Mouse (Mus musculus): ENCODE measurements around the gene Slc5a11. TPM values are rescaled to one million over a fixed set of nuclear protein-coding genes. Genes with fewer than 3 reads are reported as not detected.

Gene Slc5a11
- polyA plus RNA-seq, 2 experiments: 0.17 to 0.25 TPM

DNA sequence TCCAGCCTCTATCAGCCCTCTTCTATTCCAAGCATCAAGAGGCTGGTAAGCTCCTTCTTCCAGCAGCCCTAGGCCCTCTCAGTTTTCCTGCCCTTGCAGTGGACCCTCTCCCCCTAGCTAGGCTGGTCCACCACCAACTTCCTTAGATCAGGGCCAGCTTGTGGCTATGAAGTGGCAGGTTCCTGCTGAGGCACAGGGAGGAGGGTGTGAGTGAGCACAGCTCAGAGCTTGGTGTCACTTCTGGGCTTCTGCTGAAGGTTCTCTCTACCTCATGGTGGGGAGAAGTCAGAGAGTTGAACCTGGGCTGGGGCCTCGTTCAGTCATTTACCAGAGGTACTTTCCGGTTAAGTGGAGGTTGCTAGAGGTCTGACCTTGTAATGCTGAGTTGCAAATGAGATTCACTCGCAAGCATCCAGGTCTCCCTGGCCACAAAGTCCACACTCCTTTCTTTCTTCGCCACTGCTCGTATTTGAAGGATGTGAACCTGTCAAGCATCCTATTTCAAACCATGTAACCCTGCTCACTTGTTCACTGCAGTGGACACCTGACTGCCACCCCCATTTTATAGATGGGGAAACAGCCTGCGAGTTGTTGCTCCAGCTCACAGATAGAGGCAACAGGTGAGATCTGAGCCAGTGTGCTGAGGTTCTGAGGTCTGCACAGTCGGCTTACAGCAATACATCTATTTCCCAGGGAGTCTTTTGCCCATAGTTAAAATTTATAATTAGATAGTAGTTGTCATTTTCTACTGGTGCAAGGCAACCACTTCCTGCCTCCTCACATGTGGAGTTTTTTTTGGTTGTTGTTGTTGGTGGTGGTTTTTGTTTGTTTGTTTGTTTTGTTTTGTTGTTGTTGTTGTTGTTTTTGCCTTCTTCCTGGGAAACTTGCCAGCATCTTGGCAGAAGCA, 3.1 kb downstream of the Slc5a11 start:
- no peak for DNase-seq (ENCODE audit: low read depth in 3 of 3, low spot score in 3 of 3)
- ATAC-seq (ENCODE audit: insufficient read depth): no peak
- Histone ChIP-seq H3K4me1 (replicated peaks; ENCODE audit: control insufficient read depth in 2 of 2, insufficient read depth in 2 of 2, low read length in 1 of 2) (no peaks in the 10 kb centered on the region), H3K9ac (replicated peaks) (no peak overlapping the region), H3K27ac (no peak overlapping the region), H3K4me3 (ENCODE audit: insufficient read depth in 1 of 2, low read depth in 2 of 2, low read length in 2 of 2) (no peak overlapping the region), H3K27me3 (ENCODE audit: control insufficient read depth, insufficient read depth, low read length) (no peaks in the 10 kb centered on the region), H3K36me3 (replicated peaks; ENCODE audit: control insufficient read depth, insufficient read depth, low read depth) (no peaks in the 10 kb centered on the region), H3K4me2 (ENCODE audit: low read depth) (no peak overlapping the region), H3K9me3 (ENCODE audit: control insufficient read depth, low read length) (no peaks in the 10 kb centered on the region)
- 47% methylated on average over 7 of the region's 7 CpGs for WGBS (ENCODE audit: insufficient replicate concordance)
- no peak for TF ChIP-seq EP300 (IDR thresholded peaks at IDR 0.05; ENCODE audit: low read depth)
- TF ChIP-seq CTCF (IDR thresholded peaks at IDR 0.05; ENCODE audit: low read depth): no peak

- H3K27me3 ChIP-seq (ENCODE audit: control insufficient read depth, insufficient read depth, low read length): no peaks in the 10 kb centered on the region
- no peak overlapping the region for H3K4me3 ChIP-seq (ENCODE audit: insufficient read depth in 1 of 2, low read depth in 2 of 2, low read length in 2 of 2)
- H3K27ac ChIP-seq: no peak overlapping the region
- H3K4me1 ChIP-seq (replicated peaks; ENCODE audit: control insufficient read depth in 2 of 2, insufficient read depth in 2 of 2, low read length in 1 of 2): no peaks in the 10 kb centered on the region
- no peak for ATAC-seq (ENCODE audit: insufficient read depth)
- no peak for DNase-seq (ENCODE audit: low read depth in 3 of 3, low spot score in 3 of 3)
- H3K9ac ChIP-seq (replicated peaks): no peak overlapping the region
- no peaks in the 10 kb centered on the region for H3K36me3 ChIP-seq (replicated peaks; ENCODE audit: control insufficient read depth, insufficient read depth, low read depth)
- TF ChIP-seq EP300 (IDR thresholded peaks at IDR 0.05; ENCODE audit: low read depth) (no peak), CTCF (IDR thresholded peaks at IDR 0.05; ENCODE audit: low read depth) (no peak)
- WGBS (ENCODE audit: insufficient replicate concordance): 35% methylated on average over 6 of the region's 6 CpGs
- no peak overlapping the region for H3K4me2 ChIP-seq (ENCODE audit: low read depth)
- H3K9me3 ChIP-seq (ENCODE audit: control insufficient read depth, low read length): no peaks in the 10 kb centered on the region
Observed at GRCm38 (mm10) chr7:123218620-123219019, 4.0 kb downstream of the Slc5a11 start.

- no peaks in the 10 kb centered on the region for H3K9me3 ChIP-seq (ENCODE audit: control insufficient read depth, low read length)
- H3K4me2 ChIP-seq (ENCODE audit: low read depth): no peak overlapping the region
- ATAC-seq (ENCODE audit: insufficient read depth): no peak
- no peaks in the 10 kb centered on the region for H3K27me3 ChIP-seq (ENCODE audit: control insufficient read depth, insufficient read depth, low read length)
- TF ChIP-seq CTCF (IDR thresholded peaks at IDR 0.05; ENCODE audit: low read depth): no peak
- TF ChIP-seq EP300 (IDR thresholded peaks at IDR 0.05; ENCODE audit: low read depth): no peak
- H3K27ac ChIP-seq: no peak overlapping the region
- no peaks in the 10 kb centered on the region for H3K4me1 ChIP-seq (replicated peaks; ENCODE audit: control insufficient read depth in 2 of 2, insufficient read depth in 2 of 2, low read length in 1 of 2)
- 62% methylated on average over 13 of the region's 13 CpGs for WGBS (ENCODE audit: insufficient replicate concordance)
- no peak overlapping the region for H3K4me3 ChIP-seq (ENCODE audit: insufficient read depth in 1 of 2, low read depth in 2 of 2, low read length in 2 of 2)
- H3K9ac ChIP-seq (replicated peaks): no peak overlapping the region
- DNase-seq (ENCODE audit: low read depth in 3 of 3, low spot score in 3 of 3): no peak
- H3K36me3 ChIP-seq (replicated peaks; ENCODE audit: control insufficient read depth, insufficient read depth, low read depth): no peaks in the 10 kb centered on the region
Observed at GRCm38 (mm10) chr7:123219781-123220632, 5.4 kb downstream of the Slc5a11 start.

DNA sequence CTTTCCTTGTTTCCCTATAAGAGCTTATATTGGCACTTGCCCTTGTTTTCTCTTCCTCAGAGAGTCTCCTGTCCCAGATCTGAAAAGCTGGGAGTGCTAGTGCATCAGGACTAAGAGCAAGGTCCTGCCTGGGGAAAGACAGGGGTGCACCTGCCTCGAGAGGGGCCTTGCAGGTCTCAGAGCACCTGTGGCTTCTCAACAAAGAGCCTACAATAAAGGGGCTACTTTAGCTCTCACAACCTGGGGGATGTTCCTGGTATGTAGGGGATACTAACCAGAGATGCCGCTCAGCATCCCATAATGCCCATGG, 6.0 kb downstream of the Slc5a11 start:
- no peak for DNase-seq (ENCODE audit: low read depth in 3 of 3, low spot score in 3 of 3)
- Histone ChIP-seq H3K9ac (replicated peaks) (no peak overlapping the region), H3K4me1 (replicated peaks; ENCODE audit: control insufficient read depth in 2 of 2, insufficient read depth in 2 of 2, low read length in 1 of 2) (no peaks in the 10 kb centered on the region), H3K27ac (no peak overlapping the region), H3K9me3 (ENCODE audit: control insufficient read depth, low read length) (no peaks in the 10 kb centered on the region), H3K27me3 (ENCODE audit: control insufficient read depth, insufficient read depth, low read length) (no peaks in the 10 kb centered on the region), H3K4me2 (ENCODE audit: low read depth) (no peak overlapping the region), H3K4me3 (ENCODE audit: insufficient read depth in 1 of 2, low read depth in 2 of 2, low read length in 2 of 2) (no peak overlapping the region), H3K36me3 (replicated peaks; ENCODE audit: control insufficient read depth, insufficient read depth, low read depth) (no peaks in the 10 kb centered on the region)
- WGBS (ENCODE audit: insufficient replicate concordance): 52% methylated on average over 2 of the region's 2 CpGs
- TF ChIP-seq CTCF (IDR thresholded peaks at IDR 0.05; ENCODE audit: low read depth) (no peak), EP300 (IDR thresholded peaks at IDR 0.05; ENCODE audit: low read depth) (no peak)
- ATAC-seq (ENCODE audit: insufficient read depth): no peak

DNA sequence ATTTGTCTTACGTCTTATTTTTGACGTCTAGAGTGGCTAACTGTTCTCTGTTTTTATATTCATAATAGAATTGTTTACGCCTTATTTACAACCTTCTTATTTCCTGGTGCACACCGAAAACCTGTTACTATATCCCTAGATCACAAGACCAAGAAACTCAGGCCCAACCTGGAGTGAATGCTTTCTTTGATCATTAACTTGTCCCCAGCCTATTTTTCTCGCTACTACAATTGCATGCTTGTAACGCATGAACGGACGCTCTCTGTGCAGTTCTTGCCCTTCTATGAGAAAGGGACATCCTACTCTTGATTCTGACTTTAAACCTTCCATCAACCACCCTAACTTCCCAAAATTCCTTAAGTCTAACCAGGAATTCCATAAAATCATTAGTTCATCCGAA, 9.5 kb downstream of the Slc5a11 start:
- TF ChIP-seq CTCF (IDR thresholded peaks at IDR 0.05; ENCODE audit: low read depth) (no peak), EP300 (IDR thresholded peaks at IDR 0.05; ENCODE audit: low read depth) (no peak)
- Histone ChIP-seq H3K4me1 (replicated peaks; ENCODE audit: control insufficient read depth in 2 of 2, insufficient read depth in 2 of 2, low read length in 1 of 2) (no peaks in the 10 kb centered on the region), H3K36me3 (replicated peaks; ENCODE audit: control insufficient read depth, insufficient read depth, low read depth) (no peaks in the 10 kb centered on the region), H3K4me2 (ENCODE audit: low read depth) (no peak overlapping the region), H3K27me3 (ENCODE audit: control insufficient read depth, insufficient read depth, low read length) (no peaks in the 10 kb centered on the region), H3K9ac (replicated peaks) (no peak overlapping the region), H3K4me3 (ENCODE audit: insufficient read depth in 1 of 2, low read depth in 2 of 2, low read length in 2 of 2) (no peak overlapping the region), H3K9me3 (ENCODE audit: control insufficient read depth, low read length) (no peaks in the 10 kb centered on the region), H3K27ac (no peak overlapping the region)
- ATAC-seq (ENCODE audit: insufficient read depth) (no peak), DNase-seq (ENCODE audit: low read depth in 3 of 3, low spot score in 3 of 3) (no peak)
- 71% methylated on average over 9 of the region's 9 CpGs for WGBS (ENCODE audit: insufficient replicate concordance)

All from liver, embryonic 14.5 days (tissue).